Mouse (Mus musculus) E14TG2a.4 (cell line): ENCODE results near the gene Iqschfp.
A peak's percentile ranks its signal among the peaks of the same experiment; 100 is the strongest.

ENCODE experiments used
- H3K27me3 ChIP-seq: 2 replicates; pipeline ENCODE4 v1.6.1; 2014; ENCODE audit warnings: low read length, control low read depth; ENCODE audit not compliant: insufficient read depth
- H3K36me3 ChIP-seq: 2 replicates; pipeline ENCODE4 v1.6.1; 2014; ENCODE audit warnings: low read length, control low read depth; ENCODE audit not compliant: insufficient read depth
- H3K4me1 ChIP-seq: replicated peaks from 2 replicates; pipeline ENCODE4 v1.6.1; 2014; ENCODE audit warnings: low read depth, low read length, control low read depth
- H3K4me3 ChIP-seq: replicated peaks from 2 replicates; pipeline ENCODE4 v1.5.1; 2014; ENCODE audit warnings: mild to moderate bottlenecking, low read length
- H3K9me3 ChIP-seq: 2 replicates; pipeline ENCODE4 v1.6.1; 2014; ENCODE audit warnings: low read length, control low read depth
- CTCF ChIP-seq: conservative IDR thresholded peaks from 2 replicates; pipeline ENCODE4 v1.5.1; 2014; ENCODE audit warnings: low read length
- NANOG ChIP-seq: IDR thresholded peaks from 2 replicates; pipeline ENCODE4 v1.6.1; 2014; ENCODE audit warnings: borderline replicate concordance, low read length, mixed read lengths
- POU5F1 ChIP-seq: IDR thresholded peaks from 2 replicates; pipeline ENCODE4 v1.6.1; 2014; ENCODE audit warnings: low read length, borderline replicate concordance

Gene Iqschfp

DNA sequence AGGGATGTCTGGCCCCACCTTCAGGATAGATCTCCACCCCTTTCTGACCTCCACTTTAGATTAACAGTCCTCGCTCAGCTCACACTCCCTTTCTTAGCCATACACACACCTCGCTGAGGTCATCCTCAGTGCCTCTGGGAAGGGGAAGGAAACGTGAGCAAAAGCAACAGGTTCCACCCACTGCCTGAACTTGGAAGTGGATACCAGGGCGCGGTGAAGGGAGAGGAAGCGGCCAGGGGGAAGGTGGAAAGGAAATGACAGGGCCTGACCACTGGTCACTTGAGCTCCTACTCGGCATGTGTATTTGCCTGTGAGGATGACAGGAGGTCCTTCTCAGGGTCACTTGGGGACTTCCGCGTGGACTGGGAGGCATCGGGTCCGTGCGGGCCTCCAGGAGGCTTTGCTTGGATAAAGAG lies 601.1 kb downstream of the Iqschfp start:
- Histone ChIP-seq H3K4me1 (peaks cover 64% of the 10 kb centered on the region), H3K9me3 (no peaks in the 10 kb centered on the region), H3K4me3 (peak overlapping the region; percentile 96), H3K27me3 (no peaks in the 10 kb centered on the region), H3K36me3 (peaks cover 28% of the 10 kb centered on the region)
- no peak for TF ChIP-seq POU5F1
- no peak for TF ChIP-seq CTCF
- TF ChIP-seq NANOG: no peak

DNA sequence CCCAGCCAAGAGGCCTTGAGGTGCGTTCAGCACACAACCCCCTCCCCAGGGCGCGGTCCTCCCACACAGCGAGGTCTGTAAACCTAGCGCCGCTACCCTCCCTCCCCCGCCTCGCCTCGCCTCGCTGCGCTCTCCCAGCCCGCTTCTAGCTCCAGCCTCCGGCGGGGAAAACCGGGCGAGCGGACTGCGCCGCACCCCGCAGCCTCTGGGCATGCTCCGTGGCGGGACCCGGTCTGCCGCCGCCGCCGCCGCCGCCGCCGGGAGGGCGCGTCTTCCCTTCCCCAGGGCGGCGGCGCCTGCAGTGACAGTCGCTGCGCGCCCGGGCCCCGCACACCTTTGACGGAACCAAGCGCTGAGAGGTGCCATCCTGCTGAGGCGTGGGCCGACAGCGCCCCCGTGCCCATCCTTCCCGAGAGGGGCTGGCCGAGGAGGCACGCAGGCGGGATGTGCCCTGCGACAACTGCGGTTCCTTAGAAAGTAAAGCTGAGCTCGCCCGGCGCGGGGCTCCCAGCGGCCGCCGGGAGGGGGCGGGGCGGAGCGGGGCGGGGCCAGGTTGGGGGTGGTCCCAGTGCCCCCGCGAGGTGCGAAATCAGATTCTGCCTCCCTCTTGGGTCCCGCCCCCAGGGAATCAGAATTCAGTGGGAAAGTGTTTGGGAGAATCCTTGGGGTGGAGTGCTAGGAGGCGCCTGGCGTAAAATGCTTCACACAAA lies 601.7 kb downstream of the Iqschfp start:
- H3K9me3 ChIP-seq: no peaks in the 10 kb centered on the region
- peak overlapping the region; percentile 96 for H3K4me3 ChIP-seq
- peaks cover 64% of the 10 kb centered on the region for H3K4me1 ChIP-seq
- peaks cover 34% of the 10 kb centered on the region for H3K36me3 ChIP-seq
- H3K27me3 ChIP-seq: no peaks in the 10 kb centered on the region
- TF ChIP-seq POU5F1: no peak
- no peak for TF ChIP-seq CTCF
- TF ChIP-seq NANOG: no peak

DNA sequence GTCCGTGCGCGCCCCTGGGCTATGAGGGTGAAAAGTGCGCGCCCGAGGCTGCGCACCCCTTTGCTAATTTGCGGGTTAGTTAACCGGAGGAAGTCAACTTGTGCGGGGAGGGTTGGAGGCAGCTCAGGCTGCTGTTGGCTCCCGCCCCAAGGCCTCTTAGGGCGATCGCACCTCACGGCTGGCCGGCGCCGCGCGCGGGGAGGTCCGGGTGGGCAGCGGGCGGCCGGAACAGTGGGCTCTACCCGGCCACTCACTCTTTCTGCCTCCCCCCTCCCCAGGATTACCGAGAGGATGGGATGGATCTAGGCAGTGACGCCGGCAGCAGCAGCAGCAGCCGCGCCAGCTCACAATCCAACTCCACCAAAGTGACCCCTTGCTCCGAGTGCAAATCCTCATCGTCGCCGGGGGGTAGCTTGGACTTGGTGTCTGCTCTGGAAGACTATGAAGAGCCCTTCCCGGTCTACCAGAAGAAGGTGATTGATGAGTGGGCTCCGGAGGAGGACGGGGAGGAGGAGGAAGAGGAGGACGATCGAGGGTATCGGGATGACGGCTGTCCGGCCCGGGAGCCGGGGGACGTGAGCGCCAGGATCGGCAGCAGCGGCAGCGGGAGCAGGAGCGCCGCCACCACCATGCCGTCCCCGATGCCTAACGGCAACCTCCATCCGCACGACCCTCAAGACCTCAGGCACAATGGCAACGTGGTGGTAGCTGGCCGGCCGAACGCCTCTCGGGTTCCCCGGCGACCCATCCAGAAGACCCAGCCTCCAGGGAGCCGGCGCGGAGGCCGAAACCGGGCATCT lies 602.5 kb downstream of the Iqschfp start:
- TF ChIP-seq CTCF (no peak), NANOG (no peak), POU5F1 (no peak)
- no peaks in the 10 kb centered on the region for H3K9me3 ChIP-seq
- peaks cover 41% of the 10 kb centered on the region for H3K36me3 ChIP-seq
- no peaks in the 10 kb centered on the region for H3K27me3 ChIP-seq
- peak overlapping the region; percentile 96 for H3K4me3 ChIP-seq
- H3K4me1 ChIP-seq: peaks cover 64% of the 10 kb centered on the region

DNA sequence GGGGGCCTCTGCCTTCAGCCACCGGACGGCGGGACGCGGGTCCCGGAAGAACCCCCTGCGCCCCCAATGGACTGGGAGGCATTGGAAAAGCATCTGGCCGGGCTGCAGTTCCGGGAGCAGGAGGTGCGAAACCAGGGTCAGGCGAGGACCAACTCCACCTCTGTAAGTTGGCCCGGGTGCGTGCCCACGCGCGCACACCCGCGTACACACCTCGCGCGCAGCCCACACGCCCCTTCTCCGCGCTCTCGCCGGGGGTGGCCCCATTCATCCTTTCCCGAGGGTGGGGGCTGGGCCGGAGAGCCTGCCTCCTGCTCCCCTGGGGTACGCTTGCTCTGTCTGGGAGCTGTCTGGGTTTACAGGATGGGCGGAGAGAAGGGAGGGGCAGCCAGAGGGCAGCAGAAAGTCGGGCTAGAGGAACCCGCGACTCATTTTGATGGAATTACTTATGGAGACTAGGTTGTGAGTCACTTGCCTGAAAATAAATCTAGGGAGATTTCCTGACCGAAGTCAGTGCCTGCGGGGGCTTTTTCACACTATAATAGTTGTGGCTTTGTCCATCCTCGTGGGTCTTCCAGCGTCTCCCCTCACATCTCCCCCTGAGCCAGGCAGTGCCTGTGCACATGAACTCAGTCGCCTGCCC lies 603.2 kb downstream of the Iqschfp start:
- H3K36me3 ChIP-seq: peaks cover 46% of the 10 kb centered on the region
- H3K9me3 ChIP-seq: no peaks in the 10 kb centered on the region
- TF ChIP-seq NANOG (no peak), CTCF (no peak), POU5F1 (no peak)
- peaks cover 61% of the 10 kb centered on the region for H3K4me1 ChIP-seq
- H3K4me3 ChIP-seq: peak overlapping the region; percentile 96
- H3K27me3 ChIP-seq: no peaks in the 10 kb centered on the region

DNA sequence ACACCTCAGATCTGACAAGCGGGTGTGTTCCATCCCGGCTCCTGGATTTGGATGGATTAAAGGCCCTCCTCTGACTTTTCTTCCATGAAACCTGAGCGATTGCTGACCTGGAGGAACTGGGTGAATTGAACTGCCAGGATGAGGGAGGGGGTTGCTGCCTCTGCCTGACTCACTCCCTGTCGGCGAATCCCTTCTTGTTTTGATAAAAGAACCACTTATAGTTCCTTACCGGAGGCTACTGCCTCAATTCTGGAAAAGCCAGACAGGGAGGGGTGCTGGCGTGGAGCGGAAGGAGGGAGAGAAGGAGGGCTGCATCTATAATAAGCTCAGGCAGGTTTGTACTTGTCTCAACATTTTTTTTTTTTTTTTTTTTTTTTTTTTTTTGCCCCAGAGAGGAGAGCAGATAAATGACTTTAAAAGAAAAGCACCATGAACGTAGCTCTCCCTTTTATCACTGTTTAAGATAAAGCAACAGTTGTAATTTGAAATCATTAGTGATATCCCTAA lies 603.8 kb downstream of the Iqschfp start:
- Histone ChIP-seq H3K9me3 (no peaks in the 10 kb centered on the region), H3K27me3 (no peaks in the 10 kb centered on the region), H3K4me1 (peaks cover 59% of the 10 kb centered on the region), H3K4me3 (peak overlapping the region; percentile 96), H3K36me3 (peaks cover 51% of the 10 kb centered on the region)
- TF ChIP-seq NANOG (no peak), CTCF (no peak), POU5F1 (no peak)

DNA sequence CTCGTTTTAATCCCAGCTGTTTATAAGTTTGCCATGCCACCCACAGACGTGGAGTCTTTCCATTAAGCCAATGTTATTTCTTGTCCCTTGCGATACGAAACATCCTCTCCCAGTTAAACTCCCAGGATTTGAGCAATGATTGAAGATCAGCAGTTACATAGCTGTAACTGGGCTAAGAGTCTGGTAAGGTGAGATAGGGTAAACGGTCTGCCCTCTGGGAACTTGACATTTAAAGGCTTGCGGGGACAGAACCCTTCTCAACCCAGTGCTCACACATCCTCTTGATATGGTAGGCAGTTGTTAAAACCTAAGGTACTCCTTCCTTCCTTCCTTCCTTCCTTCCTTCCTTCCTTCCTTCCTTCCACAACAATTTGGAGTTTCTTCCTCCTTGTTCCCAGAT lies 604.5 kb downstream of the Iqschfp start:
- Histone ChIP-seq H3K27me3 (no peaks in the 10 kb centered on the region), H3K4me1 (peaks cover 55% of the 10 kb centered on the region), H3K9me3 (no peaks in the 10 kb centered on the region), H3K36me3 (peaks cover 51% of the 10 kb centered on the region), H3K4me3 (peak overlapping the region; percentile 96)
- TF ChIP-seq POU5F1 (no peak), NANOG (no peak), CTCF (no peak)

DNA sequence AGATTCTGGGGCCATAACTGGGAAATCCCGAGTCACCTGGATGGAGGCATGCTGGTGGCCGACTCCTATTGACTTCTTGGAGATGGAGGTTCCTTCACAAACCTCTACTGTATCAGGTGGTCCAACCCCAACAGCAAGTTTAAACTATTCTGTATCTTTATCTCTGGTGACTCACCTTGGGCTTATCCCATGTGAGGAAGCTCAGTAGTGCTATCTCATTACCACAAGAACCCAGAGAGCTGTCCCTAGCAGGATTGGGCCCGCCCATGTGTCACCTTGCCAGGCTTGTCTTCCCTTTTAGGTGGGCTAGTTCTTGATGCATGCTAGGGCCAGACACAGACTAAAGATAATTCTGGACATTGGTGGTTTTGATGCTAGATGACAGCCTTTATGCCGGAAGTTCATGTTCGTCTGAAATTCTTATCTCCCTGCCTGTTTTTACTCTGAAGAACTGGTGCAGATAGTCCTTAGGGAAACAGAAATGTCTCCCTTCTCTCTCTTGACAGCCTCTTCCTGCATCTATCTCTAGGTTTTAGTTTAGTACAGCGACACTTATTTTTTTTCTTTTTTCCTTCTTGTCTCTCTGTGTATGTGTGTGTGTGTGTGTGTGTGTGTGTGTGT lies 607.6 kb downstream of the Iqschfp start:
- H3K4me3 ChIP-seq: no peak overlapping the region
- H3K4me1 ChIP-seq: peaks cover 47% of the 10 kb centered on the region
- peaks cover 75% of the 10 kb centered on the region for H3K36me3 ChIP-seq
- no peaks in the 10 kb centered on the region for H3K27me3 ChIP-seq
- TF ChIP-seq CTCF (no peak), POU5F1 (no peak), NANOG (no peak)
- H3K9me3 ChIP-seq: no peaks in the 10 kb centered on the region

DNA sequence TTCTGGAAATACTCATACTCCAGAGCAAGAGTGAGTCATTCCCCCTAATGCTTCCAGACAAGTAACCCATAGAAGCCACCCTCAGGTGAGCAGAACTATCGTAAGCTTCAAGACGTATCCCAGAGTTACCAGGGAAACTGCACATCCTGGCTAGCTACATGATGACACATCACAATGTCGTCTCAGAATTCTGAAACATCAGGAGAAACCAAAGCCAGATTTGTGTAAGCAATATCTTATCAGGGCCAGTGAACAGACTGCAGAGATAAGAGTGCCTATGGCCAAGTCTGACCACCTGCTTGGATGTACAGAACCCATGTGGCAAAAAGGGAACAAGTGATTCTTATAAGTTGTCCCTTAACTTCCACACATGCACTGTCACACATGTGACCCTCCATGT lies 612.8 kb downstream of the Iqschfp start:
- Histone ChIP-seq H3K36me3 (peaks cover 86% of the 10 kb centered on the region), H3K27me3 (no peaks in the 10 kb centered on the region), H3K4me3 (no peak overlapping the region), H3K4me1 (peaks cover 35% of the 10 kb centered on the region), H3K9me3 (no peaks in the 10 kb centered on the region)
- TF ChIP-seq POU5F1 (no peak), NANOG (no peak), CTCF (no peak)
